Mouse (Mus musculus): Measurements from ENCODE around the gene Gm20661.

Gm20661 gene

DNA sequence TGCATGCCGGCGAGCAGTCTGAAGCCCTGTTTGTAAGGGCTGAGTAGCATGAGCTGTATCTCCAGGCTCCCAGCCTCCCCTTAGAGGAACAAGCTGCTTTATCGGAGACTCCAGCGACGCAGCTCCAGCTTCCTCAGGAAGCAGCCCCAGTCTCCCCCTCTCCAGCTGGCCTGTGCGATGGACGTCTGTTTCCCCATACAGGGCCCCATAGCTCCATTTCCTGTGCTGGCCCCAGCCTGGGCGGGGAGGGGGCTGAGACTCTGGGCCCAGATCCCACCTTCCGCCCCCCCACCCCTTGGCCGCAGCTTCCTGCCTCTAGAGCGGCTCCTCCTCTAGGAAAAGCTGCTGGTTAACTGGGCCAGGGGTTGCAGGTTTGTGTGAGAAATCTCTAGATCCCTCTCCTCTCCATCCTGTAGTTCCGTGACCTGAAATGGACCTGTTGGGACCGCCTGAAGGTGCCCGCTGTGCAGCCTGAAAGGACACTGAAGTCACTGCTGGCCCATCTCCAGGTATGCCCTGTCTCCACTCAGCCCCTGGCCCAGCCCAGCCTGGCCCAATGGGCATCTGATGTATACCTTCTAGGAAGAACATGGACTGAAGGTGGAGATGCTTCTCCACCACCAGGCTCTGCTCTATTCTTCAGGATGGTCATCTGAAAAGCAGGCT, at the start of gene Gm20661:
Gene Gm20661, plus strand, starts transcription at position 378 of the 666 bp plus-strand sequence.
- DNase-seq (ENCODE audit: low read depth, low spot score), result no peak

DNA sequence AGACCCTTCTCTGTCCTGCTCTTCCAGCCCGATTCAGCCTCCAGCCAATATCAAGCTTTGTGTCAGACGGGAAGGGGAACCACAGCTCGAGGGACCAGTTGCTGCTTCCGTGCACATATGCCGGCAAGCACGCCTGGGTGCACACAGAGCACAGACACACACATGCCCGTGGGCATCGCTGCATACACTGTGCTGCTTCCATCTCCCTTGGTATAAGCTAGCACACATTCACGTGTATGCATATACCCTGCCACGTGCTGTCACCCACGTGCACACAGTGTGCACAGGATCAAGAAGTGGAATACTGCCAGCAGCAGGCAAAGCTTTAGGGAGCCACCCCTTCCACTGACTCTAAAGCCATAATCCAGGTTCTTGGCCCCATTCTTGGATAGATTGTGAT, 48.7 kb upstream of the Gm20661 start:
- no peak for DNase-seq (ENCODE audit: low read depth, low spot score)

DNA sequence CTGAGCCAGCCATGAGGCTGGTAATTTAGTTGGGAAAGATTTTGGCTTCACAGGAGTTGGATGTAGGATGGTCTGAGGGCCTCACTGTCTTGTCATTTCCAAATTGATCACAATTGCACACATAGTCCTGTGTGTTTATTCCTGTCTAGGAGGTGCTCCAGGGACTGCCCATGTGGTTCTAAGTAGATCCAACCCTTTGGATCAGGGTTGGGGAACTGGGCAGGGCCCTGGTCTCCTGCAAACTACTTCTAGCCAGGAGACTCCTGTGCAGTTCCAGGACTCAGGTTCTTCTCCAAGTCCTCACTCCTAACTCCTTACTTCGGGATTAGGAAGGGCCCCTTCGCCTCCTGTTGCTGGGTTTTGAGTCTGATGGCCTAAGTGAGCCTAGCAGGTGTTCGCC, 47.5 kb upstream of the Gm20661 start, which contains the start of gene Camkv:
Gene Camkv, plus strand, starts transcription at position 301 of the 400 bp plus-strand sequence.
- no peak for DNase-seq (ENCODE audit: low read depth, low spot score)

DNA sequence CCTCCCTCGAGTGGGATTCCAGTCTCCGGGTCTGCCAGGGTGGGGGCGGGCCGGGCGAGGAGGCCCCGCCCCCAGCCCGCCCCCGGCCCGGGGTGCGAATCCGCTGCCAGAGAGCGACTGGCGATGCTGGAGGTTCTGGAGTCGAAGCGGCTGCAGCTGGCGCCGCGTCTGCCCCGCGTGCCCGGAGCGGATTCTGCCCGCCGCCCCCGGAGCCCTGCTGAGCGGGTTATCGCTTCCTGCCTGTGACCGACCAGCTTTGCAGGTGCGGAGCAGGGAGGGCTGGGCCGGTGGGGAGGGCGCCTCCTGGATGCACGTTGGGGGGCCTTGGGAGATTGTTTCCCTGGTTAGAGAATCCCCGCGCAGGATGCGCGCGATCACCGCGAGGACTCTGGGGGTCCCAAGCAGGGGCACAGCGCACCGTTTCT, 47.1 kb upstream of the Gm20661 start:
- no peak for DNase-seq (ENCODE audit: low read depth, low spot score)

DNA sequence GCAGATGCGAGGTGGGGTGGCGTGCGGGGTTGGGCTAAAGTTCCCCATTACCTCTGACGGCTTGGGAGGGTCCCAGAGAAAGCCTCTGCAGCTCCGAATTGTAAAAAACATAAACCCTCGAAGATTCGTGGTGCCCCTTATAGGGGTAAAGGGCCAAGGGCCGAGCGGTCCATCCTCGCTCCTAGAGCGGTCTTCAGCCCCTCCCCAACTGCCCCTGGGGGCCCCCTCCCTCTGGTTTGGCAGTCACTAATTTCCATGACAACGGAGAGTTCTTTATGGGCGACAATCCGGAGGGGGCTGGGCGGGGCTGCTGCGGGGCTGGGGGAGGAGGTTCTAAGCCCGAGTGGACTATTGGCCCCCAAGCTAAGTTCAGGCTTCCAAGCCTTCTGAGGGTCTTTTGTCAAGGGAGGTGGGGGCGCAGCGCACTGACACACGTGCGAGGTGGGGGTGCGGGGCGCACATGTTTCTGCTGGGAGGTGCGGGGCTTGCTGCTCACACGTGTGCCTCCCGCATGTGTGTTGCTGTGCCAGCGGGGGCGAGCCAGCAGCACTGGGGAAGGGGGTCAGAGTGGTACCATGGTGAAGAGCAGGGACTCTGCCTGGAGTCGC, 46.5 kb upstream of the Gm20661 start:
- no peak for DNase-seq (ENCODE audit: low read depth, low spot score)

DNA sequence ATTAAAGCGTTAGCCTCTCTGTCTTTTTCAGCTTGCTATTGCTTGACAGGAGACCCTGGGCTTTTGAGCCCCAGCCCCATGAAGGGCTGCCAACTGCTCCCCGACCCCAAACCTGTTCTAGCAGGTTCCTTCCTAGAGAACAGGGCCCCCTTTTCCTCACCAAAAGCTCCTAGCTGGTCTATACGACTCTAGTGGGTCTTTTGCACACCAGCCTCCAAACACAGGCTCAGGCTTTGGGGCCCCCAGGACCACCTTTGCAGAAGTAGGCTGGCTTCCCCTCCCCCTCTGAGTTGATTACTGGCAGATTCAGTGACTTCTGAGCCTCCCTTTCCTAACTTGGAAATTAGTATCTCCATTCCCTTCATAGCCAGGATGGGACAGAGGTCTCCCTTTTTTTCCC, 46.0 kb upstream of the Gm20661 start:
- no peak for DNase-seq (ENCODE audit: low read depth, low spot score)

DNA sequence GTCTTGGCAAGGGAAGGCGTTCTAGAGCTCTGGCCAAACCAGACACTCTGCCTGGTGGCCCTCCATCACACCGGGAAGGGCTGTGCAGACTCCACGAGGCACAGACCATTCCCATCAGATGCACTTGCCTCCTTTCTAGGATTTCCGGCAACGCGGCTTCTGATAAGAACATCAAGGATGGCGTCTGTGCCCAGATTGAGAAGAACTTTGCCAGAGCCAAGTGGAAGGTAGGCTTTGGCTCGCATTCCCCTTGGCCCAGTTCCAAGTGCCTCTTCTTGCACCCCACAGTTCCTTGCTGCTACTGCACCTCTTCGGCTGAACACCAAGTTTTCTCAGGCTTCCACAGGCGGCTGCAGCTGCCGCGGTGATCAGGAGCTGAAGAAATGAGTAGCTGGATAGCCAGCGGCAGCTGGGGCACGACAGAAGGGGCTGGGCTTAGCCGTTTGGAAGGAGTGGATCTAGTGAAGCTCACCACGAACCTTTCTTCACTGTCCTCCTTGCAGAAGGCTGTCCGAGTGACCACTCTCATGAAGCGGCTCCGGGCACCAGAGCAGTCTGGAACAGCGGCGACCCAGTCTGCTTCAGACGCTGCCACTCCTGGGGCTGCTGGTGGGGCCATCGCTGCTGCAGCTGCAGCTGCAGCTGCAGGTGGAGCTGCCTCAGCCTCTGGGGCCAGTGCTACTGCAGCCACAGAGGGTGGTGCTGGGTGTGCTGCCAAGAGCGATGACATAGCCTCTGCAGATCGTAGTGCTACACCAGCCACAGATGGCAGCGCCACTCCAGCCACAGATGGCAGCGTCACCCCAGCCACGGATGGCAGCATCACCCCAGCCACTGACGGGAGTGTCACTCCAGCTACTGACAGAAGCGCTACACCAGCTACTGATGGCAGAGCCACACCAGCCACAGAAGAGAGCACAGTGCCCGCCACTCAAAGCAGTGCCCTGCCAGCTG, 35.3 kb upstream of the Gm20661 start:
- DNase-seq (ENCODE audit: low read depth, low spot score), result no peak

DNA sequence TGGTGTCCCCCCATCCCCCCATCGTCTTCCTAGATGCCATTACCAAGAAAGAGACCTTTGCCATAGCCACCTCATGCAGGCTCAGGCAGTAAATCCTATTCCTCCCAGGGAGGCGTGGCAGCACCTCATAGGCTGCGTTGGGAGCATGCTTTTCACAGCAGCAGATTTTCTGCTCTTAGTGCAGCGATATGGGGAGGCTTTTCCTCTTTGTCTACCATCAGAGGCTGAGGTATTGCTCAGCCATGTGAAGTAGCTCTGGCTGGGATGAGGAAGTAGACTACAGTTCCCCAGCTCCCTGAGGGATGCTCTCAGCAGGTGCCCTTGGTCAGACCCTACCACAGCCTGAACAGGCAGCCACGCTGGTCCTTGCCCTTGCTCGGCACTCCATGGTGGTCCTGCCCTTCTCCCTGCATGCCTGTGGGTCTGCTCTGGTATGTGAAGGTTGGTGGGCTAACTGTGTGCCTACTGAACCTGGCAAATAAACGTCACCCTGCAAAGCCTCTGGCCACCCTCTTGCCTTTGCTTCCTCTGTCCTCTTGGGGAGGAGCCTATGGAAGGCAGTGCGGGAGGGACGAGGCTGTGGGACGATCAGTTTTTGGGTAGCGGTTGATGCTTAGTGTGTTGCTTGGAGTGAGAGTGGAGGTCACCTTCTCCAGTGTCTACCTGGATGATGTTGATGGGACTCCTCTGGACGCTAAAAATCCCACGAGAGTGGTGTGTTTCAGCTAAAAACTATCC, 33.5 kb upstream of the Gm20661 start:
- DNase-seq (ENCODE audit: low read depth, low spot score), result no peak

DNA sequence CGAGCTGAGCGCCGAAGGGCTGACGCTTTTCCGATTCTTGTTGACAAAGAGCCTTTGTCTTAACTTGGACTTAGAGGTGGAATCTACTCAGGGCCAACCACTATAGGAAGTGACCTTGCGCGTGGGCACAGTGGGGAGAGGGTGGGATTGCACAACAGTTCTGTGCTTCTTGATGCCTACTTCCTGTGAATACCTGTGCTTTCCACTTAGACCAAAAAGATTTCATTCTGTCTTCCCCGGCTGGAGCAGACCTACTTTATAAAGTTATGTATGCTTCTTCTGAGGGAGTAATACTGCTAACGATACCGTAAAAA, 33.0 kb upstream of the Gm20661 start, which contains the start of gene Traip:
Gene Traip, plus strand, starts transcription at position 215 of the 314 bp plus-strand sequence.
- DNase-seq (ENCODE audit: low read depth, low spot score), result no peak

DNA sequence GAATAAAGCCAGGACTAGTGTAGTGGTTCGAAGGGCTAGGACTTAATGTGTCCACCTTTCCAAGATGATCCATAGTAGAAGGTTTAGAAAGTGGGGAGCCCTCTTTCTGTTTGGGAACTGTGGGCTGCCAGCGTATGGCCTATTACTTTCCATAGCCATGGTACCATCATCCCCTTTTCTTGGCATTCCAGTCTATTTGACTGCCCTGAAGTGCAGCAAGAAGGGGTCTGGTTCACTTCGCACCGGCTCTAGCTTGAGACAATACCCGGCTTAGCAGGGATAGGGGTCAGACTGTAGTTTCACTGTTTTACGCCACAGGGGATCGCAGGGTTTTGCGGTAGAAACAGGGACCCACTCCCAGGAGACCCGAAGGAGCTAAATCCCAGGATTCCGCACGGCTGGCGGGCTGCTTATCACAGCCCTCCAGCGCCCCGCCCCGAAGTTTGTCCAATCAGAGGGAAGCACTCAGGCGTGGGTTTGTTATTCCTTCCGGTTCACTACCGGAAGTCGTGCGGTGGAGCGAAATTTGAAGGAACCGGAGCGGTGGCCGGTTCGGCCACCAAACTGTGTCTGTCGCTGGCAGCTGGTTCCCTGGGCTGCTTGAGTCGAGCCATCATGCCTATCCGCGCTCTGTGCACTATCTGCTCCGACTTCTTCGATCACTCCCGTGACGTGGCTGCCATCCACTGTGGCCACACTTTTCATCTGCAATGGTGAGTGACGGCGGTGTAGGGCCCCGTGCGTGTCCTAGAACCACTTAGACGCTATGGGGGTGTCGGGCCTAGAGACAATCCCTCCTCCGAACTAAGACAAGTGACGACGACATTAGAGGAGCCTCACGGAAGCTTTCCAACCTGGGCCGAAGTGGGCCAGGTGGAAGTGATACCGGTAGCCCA, 32.1 kb upstream of the Gm20661 start:
- peak; percentile 88 for DNase-seq (ENCODE audit: low read depth, low spot score)

DNA sequence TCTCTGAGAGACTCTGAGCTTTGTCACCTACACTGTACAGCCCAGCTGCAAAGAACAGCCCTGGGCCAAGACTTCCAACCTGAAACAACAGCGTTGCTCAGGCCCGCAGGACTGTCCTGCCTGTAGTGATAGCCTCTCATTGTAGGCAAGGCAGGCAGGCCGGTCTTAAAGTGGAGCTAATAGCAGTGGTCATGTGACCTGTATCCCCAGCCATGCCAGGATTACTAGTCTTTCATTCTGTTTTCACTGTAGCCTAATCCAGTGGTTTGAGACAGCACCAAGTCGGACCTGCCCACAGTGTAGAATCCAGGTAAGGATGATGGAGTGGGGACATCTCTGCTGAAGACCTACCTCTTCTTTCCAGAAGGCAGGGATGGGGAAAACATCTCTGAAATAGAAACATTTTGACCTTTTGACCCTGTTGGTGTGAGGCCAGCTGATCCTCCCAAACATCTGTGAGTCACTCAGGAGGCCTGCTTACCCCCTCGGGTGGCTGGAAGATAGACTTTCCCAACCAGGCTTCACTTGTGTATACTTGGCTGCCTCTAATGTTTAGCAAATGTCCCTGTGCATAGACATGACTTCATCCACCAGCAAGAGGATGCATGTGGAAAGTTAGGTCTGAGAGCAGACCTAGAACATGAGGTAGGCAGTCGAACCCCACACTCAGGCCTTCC, 27.1 kb upstream of the Gm20661 start:
- DNase-seq (ENCODE audit: low read depth, low spot score), result no peak

DNA sequence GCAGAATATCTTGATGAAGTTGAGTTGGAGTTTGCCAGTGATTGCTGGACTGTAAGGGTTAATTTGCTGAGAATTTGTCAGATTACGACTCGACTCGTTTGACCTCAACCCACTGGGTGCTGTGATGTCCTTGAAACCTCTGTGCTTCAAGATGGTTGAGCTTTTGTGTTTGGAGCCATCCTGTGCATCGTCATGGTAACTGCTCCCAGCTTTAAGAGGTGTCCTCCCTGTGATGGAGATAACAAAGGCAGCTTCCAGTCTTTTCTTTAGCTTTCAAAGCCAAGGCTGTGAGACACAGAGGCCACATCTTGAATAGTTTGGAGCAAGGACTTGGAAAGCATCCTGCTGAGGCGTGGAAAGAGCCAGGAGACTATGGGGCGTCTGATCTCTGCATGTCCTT, 25.7 kb upstream of the Gm20661 start:
- DNase-seq (ENCODE audit: low read depth, low spot score), result no peak

DNA sequence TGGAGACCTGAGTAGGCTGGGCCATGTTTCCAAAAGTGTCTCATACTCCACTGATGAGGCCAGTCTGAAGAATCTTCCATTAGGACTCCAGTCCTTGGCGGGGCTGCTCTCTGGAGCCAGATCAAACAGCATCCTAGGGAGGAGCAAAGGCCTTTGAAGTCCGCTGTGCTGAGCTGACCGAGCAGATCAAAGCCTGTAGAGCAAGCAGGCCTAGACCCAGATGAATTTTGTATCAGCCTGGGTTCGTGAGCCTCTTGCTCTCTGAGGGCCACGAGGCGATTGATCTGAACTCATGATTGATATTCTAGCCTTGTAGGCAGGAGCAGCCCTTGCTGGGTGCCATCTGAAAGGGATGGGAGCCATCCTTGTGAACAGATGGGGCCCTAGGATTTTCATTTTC, 23.0 kb upstream of the Gm20661 start:
- DNase-seq (ENCODE audit: low read depth, low spot score), result no peak

DNA sequence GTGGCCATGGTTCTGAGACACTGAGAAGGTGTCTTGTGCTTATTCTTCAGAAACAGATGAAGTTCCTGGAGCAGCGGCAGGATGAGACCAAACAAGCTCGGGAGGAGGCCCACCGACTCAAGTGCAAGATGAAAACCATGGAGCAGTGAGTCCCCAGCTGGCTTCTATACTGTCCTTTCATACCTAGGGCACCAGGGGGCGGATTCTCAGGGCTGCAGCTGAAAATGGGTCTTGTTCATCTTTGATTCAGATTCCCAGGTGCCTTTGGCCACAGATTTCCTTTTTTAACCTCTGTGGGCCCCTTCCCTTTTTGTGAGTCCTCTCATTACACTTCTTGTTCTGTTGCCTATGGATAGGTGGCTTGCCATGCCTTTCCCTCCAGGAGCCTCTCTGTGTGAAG, 21.9 kb upstream of the Gm20661 start:
- no peak for DNase-seq (ENCODE audit: low read depth, low spot score)

DNA sequence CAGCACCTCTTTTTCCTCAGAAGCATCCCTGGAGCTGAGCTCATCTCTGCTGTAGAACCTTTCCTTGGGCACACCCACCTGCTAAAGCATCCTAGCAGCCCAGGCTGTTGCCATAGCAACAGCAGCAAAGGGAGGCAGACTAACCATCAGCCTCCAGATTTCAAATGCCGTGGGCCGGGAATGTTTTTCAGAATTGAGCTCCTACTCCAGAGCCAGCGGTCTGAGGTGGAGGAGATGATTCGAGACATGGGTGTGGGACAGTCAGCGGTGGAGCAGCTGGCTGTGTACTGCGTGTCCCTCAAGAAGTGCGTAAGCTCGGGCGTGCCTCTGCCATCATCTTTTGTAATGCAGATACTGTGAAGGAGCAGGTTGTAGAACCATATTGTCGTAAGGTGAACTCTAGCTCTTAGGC, 21.5 kb upstream of the Gm20661 start:
- DNase-seq (ENCODE audit: low read depth, low spot score), result no peak

DNA sequence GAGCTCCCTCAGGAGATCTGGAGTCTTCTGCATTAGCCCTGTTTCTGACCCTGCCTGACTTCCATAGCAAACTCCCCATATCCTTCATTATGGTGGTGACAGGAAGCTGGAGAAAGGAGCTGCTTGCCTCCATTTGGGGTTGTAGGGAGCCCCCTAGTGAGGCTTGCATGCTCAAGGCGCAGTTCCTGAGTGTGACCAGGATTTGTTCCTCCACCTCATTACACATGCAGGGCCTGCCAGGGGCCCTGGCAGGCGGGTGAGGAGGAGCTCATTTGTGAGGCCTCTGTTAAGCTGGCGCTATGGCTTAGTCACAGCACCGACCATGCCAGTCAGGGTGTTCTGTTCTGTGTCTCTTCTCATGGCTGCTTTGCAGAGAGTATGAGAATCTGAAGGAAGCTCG, 21.0 kb upstream of the Gm20661 start:
- no peak for DNase-seq (ENCODE audit: low read depth, low spot score)

DNA sequence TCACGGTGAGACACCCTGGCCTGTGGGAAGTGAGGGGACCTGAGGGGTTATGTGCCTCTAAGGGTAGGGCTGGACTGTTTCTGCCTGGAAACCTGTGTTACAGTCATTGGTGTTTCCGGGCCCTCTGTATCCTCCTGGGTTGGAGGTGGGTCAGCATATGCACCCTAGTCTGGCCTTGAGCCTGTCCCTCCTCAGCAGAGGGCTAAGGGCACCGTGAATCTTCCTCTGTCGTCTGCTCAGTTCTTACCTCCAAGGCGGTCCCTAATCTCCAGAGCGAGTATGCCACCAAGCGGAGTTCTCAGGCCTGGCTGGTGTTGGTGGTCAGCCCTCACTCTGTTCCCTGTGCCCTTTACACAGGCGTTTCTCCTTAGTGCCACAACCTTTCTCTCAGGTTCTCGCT, 19.9 kb upstream of the Gm20661 start:
- DNase-seq (ENCODE audit: low read depth, low spot score), result no peak

DNA sequence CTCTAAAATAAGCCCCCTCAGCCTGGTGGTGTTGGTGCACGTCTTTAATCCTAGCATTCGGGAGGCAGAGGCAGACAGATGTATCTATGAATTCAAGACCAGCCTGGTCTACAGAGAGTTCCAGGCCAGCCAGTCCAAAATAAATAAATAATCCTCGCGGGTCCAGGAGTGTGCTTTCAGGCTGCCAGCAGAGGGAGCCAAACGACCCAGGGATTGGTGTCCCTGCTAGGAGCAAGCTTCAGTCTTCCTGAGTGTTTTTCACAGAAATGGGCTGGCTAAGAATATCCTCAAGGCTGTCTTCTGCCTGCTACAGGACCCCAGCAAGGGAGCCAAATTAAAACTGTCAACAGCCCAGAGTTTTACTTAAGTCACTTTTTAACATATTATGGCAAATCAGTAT, 19.2 kb upstream of the Gm20661 start:
- peak; percentile 75 for DNase-seq (ENCODE audit: low read depth, low spot score)

DNA sequence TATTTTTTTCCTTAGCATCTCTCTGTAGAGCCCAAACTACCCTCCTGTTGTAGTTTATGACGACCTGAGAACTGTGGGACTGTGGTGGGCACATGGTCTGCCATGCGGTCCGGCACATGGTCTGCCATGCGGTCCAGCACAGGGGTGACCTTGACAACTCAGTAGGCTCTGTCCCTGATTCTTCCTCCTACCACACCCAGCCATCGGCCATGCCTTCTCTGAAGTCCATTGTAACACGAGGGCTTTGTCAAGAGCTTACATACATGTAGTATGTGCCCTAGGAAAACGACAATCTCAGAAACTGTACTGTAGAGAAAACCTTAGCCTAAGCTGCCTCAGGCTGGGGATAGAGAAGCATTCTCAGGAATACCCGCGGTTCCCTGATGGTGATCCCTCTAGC, 18.2 kb upstream of the Gm20661 start:
- no peak for DNase-seq (ENCODE audit: low read depth, low spot score)

DNA sequence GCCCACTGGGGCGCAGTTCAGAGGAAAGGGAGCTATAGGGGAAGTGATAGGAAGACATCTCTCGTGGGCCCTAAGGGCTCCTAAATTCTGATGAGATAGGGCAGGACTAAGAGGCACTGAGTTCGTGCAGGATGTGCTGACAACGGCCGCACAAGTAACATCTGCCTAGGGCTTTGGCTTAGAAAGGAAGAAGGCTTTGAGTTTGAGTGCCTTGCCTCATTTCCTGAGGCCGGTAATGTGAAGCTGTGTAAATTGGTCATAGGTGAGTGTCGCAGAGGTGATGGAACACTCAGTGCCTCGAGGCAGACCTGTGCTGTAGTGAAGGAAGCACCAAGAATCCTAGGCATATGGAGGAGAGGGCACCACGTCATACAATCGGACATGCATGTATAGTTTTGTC, 16.2 kb upstream of the Gm20661 start:
- no peak for DNase-seq (ENCODE audit: low read depth, low spot score)
